Mouse (Mus musculus) urinary bladder, postnatal 4 days (tissue): Measurements from ENCODE around the gene Plekhh1.
"Not testable (repeated sequence)": the region's sequence is repeated elsewhere in the genome, so short reads cannot be mapped to it uniquely, and the experiment has no call there.

ENCODE experiments used
- DNase-seq, 2 experiments: peaks; one replicate each; pipeline ENCODE4 v3.0.0; 2021 to 2022; ENCODE audit warnings: low spot score in 2 of 2

The Plekhh1 gene

DNA sequence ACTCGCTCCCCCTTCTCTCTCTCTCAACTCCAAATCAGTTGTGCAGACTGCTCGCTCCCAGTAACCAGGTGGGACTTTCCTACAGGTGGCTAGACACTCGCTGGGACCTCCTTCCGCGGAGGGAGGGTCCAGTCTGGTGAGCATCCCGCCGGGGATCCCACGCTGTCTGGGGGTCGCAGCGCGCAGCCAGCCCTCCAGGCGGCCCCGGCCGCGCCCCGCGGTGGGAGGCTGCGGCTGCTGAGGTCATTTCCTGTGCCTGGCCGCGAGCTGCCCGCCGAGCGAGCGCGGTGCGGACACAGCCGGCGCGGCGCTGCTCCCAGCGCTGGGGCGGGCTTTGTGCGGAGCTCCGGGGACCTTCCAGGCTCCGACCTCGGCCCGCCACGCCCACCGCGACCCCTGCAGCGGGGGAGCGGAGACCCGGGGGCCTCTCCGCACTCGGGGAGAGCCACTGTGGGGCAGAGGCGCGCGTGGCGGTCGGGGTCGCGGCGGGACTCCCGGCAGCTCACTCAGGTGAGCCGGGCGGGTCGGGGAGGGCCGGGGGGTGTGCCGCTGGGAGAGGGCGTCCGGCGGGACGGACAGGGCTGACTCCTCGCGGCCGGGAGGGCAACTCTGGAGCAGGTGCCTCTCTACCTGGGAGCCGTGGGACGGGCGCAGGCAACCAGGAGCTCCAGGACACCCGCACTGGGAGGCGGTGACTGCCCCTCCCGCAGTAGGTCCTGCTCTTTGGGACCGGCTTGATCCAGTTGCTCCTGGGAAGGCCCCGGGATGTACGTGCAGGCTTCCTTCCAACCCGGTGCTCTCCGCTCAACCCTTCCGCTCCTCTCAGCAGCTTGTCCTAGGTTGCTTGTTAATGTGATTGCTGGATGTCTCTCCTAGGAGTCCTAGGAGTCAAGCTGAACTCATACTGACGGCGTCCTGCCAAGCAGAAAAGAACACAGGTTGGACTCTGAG, at the start of gene Plekhh1:
Gene Plekhh1, plus strand, starts transcription at position 253 of the 951 bp plus-strand sequence.
- peak in 1 of 2 experiments; percentile 54 for DNase-seq

DNA sequence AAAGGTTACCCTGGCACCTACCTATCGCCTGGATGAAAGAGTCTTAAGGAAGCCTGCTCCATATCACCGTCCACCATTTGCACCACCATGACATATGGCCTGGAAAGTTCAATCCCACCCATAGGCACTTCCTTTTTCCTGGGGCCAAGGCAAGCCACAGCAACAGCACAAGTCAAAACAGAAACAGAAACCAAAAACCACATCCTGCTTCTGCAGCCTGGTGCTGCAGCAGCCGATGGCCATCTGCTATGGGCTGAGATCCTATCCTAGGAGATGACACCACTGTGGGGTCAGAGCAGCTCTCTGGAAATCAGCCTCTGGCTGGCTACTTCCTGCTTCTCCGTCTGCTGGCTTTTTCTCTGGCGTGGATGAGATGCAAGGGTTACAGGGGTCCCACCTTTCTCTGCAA, 48.3 kb upstream of the Plekhh1 start:
- DNase-seq: no peak

DNA sequence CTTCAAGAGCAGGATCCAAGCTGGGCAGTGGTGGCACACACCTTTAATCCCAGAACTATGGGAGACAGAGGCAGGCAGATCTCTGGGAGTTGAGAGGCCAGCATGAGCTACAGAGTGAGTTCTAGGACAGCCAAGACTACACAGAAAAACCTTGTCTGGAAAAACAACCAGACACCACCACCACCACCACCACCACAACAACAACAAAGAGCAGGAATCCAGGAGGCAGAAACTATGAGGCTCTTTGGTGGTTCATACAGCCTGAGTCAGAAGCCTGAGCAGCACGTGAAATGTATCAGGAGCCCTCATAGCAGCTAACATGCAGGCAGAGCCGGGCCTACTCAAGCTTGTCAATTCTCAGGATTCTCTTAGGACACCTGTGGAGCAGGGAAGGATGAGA, 47.8 kb upstream of the Plekhh1 start:
- DNase-seq: no peak

DNA sequence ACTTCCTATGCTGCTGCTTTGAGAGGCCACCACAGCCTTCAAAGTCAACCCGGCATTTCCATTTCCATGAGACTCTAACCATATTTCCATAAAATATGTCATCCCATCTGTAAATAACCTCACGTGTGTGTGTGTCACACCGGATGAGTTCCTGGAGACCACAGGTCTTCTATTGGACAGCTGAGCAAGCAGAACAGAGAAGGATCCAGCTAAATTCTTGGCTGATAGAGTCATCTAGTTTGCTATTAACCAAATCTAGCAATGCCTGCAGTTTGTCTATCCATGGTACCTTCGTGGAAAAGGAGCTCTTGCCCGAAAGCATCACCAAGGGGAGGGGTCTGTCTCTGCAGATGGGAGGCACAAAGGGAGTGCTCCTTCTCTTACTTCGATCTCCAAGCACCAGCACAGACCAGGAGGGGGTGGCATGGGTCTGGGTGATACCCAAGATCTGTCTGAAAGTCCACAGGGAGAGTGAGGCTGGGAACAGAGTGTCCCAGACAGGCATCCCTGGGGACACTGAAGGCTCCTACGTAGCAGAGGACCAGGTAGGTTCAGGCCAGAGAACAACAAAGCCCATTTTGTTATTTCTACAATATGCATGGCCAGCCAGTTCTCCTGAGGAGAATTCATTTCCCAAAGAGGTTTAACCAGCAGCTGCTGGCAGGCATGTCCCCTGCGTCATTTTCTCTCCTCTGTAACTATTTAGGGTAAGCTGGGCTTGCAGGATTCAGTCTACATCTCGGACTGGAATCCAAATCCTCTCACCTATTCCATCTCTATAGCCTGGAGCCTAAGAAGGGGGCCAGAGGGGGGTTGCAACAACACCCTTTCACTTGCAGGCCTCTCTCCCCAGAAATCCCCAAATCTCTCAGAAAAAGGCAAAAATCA, 46.8 kb upstream of the Plekhh1 start:
- DNase-seq: no peak

DNA sequence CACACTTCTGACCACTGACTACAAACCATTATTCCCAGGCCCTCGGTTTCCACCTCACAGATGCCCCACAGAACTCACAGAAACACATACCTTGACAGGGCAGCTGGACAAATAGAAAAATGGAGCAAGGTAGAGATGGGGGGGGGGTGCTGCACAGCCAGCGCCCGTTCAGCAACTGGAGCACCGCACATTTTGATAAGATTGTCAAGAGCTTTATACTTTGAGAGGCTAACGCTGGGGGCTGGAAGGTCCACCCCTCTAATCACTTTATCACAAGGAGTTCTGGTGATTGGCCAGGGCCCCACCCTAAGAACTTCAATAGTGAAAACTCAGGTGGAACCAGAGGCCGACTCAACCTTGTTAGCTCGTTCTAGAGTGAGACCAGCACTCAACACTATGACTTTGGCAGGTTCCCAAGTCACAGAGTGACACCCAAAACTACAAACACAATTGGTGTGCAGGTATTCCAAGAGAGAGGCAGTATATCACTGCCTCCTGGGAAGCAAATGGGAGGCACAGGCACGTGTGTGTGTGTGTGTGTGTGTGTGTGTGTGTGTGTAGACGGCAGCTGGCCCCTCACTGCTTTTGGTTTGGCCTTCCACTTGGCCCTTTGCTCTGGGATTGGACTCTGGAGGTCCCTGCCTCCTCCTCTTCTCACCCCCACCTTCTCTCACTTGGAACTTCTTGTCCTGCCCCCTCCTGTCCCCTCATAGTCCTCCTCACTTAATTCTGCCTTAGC, 45.5 kb upstream of the Plekhh1 start:
- DNase-seq: no peak

DNA sequence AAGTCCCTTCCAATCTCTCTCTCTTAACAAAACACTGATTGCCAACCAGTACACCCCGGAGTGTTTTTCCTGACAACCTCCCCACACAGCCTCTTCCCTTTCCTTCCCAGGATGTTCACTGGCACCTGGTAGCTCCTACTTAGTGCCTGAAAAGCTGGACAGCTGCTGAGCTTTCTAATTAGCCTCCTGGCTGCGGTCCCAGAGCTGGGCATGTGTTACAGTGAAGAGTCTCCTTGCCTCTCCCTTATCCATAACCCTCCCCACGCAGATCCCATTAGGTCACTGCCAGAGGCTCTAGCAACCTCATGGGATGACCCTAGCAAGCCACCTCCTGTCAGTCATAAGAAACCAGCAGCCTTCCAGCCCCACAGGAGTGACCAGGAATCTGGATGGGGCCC, 44.9 kb upstream of the Plekhh1 start:
- DNase-seq: no peak

DNA sequence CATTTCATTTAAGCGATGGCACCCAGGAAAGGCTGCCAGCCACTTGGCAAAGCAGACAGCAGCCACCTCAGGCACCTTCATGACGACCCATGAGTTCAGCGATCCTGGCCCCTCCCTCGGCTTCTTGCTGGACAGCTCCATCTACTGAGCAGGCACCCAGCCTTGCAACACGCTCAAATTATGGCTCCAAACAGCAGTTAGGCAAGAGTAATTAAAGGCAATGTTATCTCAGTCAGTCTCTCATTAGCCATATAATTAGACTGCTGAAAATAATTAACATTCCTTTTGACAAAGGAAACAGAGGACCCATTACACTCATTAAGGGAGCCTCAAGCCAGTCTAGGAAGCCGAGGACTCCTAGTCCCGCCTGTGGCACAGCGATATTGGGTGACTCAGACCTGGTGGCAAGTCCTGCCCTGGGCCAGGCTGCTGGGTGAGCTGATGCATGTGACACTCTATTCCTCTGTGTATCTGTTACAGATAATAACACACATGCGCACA, 41.3 kb upstream of the Plekhh1 start:
- DNase-seq: no peak

DNA sequence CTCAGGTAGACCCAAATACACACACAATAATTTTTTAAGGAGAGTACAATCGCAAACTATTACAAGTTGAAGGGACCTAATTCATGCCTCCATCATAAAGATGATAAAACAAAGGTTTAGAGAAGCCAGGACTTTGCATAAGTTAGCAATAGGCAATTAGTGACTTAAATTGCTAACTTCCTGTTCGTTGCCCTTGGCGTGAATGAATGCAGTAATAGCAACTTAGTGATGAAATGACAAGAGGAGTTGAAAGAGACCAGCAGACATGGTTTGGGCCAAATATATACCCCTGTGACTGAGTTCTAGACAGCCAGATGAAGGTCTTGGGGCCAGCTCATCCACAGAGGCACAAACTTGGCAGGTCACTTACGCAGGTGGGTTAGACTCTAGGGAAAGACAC, 32.7 kb upstream of the Plekhh1 start:
- DNase-seq: no peak

DNA sequence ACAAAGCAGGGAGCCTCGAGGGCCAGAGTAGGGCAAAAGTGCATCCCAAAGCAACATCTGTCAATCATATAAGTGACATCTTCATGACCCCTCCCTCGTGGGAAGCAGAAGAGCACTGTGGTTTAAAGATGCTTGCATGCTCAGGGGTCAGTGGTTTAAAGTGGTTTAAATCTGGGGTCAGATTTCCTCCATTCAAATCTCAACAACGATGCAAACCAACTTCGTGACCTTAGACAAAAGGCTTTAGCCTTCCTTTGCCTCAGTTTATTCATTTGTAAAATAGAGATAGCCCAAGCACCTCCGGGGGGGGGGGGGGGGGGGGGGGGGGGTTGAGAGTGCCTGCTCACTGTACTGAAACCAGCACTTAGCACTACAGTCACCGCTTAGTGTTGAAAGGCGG, 32.3 kb upstream of the Plekhh1 start:
- no peak for DNase-seq

DNA sequence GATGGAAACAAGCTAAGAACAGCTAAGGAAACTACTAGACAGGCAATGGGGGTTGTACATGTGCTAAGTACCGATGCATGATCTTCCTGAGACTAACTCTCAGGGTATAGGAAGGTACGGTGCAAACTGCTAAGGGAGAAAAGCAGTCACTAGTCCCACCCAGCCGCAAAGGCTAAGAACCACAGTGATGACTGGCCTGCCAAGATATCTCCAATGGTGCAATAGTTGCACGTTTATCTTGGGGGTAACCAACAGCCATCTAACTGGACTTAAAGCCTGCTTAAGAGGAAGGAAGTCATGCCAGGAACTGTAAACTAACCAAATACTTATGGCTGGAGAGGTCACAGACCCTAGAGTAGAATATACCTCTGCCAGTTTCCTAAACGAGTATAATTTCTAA, 26.6 kb upstream of the Plekhh1 start:
- no peak for DNase-seq

DNA sequence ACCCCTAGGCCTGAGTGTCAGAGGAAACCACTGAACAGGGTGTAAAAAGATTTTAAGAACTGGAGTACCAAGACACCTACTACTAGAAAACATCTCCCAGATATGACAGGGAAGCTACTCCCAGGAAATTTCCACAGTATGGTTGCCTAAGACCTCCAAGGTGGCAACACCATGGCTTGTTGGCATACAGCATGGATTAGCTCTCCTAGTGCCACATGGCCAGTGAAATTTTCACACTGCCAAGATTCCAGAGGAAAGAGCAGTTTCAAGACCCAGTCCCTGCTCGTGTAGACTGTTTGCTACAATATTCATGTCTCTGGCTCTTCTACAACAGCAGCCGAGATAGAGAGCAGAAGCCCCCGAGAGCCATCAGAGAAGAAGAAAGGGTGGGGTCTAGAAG, 26.0 kb upstream of the Plekhh1 start:
- no peak for DNase-seq

DNA sequence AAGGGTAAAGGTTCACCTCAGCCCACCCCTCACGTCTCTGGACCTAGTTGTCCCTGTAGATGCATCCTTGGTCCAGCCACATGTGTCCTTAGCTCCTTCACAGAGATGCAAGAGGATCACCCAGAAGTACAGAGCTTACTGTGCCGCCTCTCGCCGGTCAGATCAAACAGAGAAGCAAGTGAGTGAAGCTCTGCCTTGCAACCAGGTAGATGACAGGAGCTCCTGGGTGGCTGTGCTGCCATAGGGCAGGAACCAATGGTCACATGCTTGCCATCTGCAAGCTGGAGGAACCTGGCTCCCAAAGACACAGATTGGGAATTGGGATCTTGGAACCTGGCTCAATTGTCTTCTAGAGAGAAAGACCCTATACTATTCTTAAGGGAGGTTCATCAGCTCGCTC, 23.5 kb upstream of the Plekhh1 start:
- no peak for DNase-seq

DNA sequence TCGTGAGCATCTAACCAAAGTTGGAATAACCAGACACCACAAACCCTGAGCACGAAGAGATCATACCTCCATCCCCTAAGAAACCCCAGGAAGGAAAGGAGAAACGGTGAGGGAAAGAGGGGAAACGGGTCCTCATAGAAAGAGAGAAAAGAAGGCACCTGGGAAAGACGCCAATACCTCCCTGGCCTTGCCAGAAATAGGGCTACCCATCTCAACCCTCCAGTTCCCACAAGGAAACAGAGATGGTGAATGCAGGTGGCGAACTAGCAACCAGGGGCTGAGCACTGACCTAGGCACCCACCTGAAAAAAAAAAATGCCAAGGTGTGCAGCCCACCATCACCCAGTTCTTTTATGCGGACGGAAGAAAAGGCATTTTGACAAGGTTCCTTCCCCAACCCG, 22.9 kb upstream of the Plekhh1 start:
- DNase-seq: no peak

DNA sequence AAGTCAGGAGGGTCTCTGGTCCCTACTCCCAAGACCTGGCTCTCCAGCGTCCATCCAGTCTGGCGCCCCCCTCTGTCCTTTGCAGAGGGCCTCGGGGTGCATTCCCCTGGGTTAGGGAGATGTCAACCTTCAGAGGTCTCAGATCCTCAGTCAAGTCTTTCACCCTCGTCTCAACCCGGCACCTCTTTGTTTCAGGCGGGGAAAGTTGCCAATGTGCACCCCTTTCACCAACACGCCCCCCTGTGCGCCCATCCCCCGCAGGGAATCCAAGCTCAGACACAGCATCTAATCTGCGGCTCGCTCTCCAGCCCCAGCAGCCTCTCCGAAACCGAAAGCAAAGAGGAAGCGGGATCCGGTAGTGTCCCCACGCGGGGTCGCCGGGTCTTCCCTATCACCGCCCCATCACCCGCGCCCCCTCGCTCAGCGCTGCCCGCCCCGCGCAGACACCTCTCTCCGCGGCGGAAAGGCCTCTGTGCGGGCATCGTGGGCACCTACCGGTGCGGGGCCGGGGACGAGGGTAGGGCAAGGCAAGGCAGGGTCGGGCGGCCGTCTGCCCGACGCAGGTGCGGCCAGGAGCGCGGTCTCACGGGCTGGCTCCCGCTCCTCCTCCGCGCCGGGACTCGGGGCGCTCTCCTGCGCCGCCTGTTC, 22.4 kb upstream of the Plekhh1 start:
- peak; percentile 35 to 66 for DNase-seq

DNA sequence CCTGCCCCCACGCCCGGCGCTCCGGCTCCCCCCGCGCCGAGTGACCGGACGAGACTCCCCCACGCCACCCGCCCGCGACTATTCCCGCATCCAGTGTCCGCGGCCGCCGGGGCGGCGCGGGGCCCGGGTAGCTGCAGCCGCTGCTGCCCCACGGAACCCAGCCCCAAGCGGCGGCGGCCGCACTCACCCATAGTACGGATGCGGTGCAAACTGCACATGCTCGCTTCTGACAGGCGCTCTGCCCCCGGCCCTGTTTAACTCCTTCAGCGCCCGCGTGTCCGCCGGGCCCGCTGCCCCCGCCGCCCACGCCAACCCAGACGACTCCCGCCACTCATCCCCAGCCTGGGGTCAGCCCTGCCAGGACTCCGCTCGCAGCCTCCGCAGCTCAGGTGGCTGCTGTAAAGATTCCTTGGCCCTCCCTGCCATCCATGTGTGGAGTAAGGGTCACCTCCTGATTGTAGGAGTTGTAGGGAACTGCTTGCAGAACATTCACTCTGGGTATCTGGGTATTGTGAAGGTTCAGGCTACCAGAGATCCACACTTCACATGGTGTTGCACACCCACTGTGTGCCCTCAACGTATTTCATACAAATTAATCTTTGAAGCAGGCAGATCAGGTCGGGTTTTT, 21.7 kb upstream of the Plekhh1 start, which contains the start of gene Tmem229b:
Gene Tmem229b, minus strand, starts transcription at position 502 of the 628 bp plus-strand sequence.
- DNase-seq: peak in 1 of 2 experiments; percentile 33

DNA sequence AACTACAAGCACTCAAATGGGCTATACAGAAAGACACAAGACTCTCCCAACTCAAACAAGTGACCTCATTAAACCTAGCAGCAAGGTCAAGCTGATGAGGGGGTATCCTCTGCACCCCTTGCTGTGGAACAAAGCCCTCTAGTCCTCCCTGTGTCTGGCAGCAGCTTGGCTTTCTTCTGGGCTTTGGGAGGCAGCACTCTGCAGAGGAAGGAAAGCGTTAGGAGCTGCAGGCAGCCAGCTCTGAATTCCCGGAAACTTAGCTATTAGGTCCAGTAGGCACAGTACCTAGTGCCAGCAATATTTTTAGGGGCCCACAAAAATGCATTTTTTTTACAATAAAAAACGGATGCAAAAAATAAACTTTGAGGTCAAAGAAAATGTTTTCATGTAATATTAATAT, 18.4 kb upstream of the Plekhh1 start:
- DNase-seq: no peak

DNA sequence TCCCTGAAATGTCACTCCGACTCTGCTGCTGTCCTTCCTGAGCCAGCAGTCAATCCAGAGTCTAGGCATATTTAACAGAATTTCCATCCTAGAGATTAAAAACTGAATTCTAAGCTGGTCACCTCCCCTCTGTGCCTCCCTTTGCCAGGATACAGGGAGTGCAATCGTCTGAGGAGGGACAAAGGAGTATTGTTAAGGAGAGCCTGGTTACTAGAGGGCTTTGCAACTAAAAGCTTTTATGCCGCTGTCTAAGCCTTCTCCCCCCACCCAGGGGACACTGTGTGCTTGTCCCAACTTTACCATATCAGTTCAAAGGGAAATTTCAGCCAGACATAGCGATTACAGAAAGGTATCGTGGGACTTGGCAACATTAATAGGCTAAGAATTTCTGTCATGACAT, 12.9 kb upstream of the Plekhh1 start:
- DNase-seq: no peak

DNA sequence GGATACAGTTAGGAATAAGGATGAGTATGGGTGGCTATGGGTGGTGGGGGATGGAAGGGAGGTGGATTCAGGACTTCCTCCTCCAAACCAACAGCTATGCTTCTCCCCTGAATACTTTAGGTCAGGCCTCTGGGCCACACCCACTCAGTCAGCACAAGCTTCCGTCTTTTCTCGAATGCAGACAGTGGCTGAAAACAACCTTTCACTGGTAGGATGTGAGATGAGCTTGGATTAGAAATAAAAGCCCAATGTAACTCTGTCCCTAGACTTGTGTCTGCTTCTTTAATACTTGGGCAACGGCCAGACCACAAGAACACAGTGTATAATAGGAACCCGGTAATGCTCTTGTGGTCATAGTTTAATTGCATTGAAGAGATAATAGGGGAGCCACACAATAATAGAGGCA, 11.0 kb upstream of the Plekhh1 start:
- no peak for DNase-seq

DNA sequence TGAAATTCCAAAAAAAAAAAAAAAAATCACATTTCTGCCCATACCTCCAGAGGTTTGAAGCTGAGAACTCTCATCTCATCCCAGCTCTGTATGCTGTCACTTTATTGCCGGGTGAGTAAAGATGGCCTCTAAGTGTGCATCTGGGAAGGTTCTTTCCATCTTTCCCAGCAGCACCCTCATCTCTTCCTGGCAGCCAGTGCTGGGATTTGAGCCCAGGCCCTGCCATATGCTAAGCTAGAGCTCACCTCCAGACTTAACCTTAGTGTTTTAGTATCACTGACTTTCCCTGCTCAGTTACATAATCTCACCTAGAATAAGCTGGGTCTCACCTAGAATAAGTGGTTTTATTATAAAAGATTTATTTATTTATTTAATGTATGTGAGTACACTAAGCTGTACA, 7.1 kb upstream of the Plekhh1 start:
- DNase-seq: no peak

DNA sequence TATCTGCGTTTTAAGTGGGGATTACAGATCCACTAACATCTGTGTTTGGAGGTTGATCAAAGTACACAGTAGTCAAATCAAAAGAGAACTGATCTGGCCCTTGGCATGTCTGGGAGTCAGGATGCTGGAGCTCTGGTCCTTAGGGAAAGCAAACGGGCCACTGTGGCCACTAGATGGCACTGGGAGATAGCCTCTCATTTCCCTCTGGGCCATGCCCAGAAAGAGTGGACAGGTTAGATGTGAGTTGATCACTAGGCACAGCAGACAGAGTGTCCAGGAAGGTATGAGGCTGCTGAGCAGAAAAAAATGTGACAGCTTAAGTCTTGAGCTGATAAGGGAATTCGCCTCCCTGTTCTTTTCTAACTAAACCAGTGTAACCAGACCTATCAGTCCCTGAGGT, 6.1 kb upstream of the Plekhh1 start:
- peak; percentile 39 to 62 for DNase-seq

DNA sequence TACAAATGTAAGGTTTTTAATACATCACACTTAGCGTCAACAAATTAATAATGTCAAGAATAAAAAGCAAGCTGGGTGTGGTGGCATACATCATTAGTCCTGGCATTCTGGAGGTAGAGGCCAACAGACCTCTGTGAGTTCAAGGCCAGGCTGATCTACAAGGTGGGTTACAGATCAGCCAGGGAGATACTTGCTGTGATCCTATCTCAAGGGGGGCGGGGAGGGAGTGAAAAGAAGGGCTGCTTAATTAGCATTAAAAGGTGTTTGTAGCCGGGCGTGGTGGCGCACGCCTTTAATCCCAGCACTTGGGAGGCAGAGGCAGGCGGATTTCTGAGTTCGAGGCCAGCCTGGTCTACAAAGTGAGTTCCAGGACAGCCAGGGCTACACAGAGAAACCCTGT, 1.4 kb upstream of the Plekhh1 start:
- DNase-seq: not testable (repeated sequence)
